Mouse (Mus musculus): ENCODE results near the gene Rrp1b. TPM values are rescaled to one million over a fixed set of nuclear protein-coding genes. Genes with fewer than 3 reads are reported as not detected.
"Not testable (repeated sequence)": the region's sequence is repeated elsewhere in the genome, so short reads cannot be mapped to it uniquely, and the experiment has no call there.

The Rrp1b gene
- polyA plus RNA-seq, 1 experiment: 23.5 TPM

GRCm38 (mm10) chr17:32083351-32083750 lies 47.5 kb downstream of the Rrp1b start:
- no peak for DNase-seq (ENCODE audit: extremely low spot score in 1 of 2, low spot score in 1 of 2)

GRCm38 (mm10) chr17:32087069-32087468 lies 51.2 kb downstream of the Rrp1b start:
- DNase-seq (ENCODE audit: extremely low spot score in 1 of 2, low spot score in 1 of 2): no peak

GRCm38 (mm10) chr17:32091032-32091363 lies 55.1 kb downstream of the Rrp1b start:
- DNase-seq (ENCODE audit: extremely low spot score in 1 of 2, low spot score in 1 of 2): no peak

GRCm38 (mm10) chr17:32091364-32092240 lies 55.7 kb downstream of the Rrp1b start:
- DNase-seq (ENCODE audit: extremely low spot score in 1 of 2, low spot score in 1 of 2): peak; percentile 73 to 87

GRCm38 (mm10) chr17:32092241-32092619 lies 56.3 kb downstream of the Rrp1b start:
- no peak for DNase-seq (ENCODE audit: extremely low spot score in 1 of 2, low spot score in 1 of 2)

GRCm38 (mm10) chr17:32092895-32093294 lies 57.0 kb downstream of the Rrp1b start:
- no peak for DNase-seq (ENCODE audit: extremely low spot score in 1 of 2, low spot score in 1 of 2)

GRCm38 (mm10) chr17:32097676-32098075 lies 61.8 kb downstream of the Rrp1b start:
- no peak for DNase-seq (ENCODE audit: extremely low spot score in 1 of 2, low spot score in 1 of 2)

GRCm38 (mm10) chr17:32098905-32099304 lies 63.0 kb downstream of the Rrp1b start:
- not testable (repeated sequence) for DNase-seq (ENCODE audit: extremely low spot score in 1 of 2, low spot score in 1 of 2)

GRCm38 (mm10) chr17:32099574-32099942 lies 63.7 kb downstream of the Rrp1b start:
- no peak for DNase-seq (ENCODE audit: extremely low spot score in 1 of 2, low spot score in 1 of 2)

- DNase-seq (ENCODE audit: extremely low spot score in 1 of 2, low spot score in 1 of 2): no peak
Measured at GRCm38 (mm10) chr17:32099943-32100586, 64.2 kb downstream of the Rrp1b start.

- no peak for DNase-seq (ENCODE audit: extremely low spot score in 1 of 2, low spot score in 1 of 2)
Measured at GRCm38 (mm10) chr17:32103054-32103453, 67.2 kb downstream of the Rrp1b start.

GRCm38 (mm10) chr17:32106358-32106757 lies 70.5 kb downstream of the Rrp1b start:
- DNase-seq (ENCODE audit: extremely low spot score in 1 of 2, low spot score in 1 of 2): no peak

- DNase-seq (ENCODE audit: extremely low spot score in 1 of 2, low spot score in 1 of 2): no peak
Measured at GRCm38 (mm10) chr17:32107877-32108276, 72.0 kb downstream of the Rrp1b start.

GRCm38 (mm10) chr17:32108320-32109011 lies 72.6 kb downstream of the Rrp1b start:
- DNase-seq (ENCODE audit: extremely low spot score in 1 of 2, low spot score in 1 of 2): not testable (repeated sequence)

- no peak for DNase-seq (ENCODE audit: extremely low spot score in 1 of 2, low spot score in 1 of 2)
Measured at GRCm38 (mm10) chr17:32109201-32109940, 73.5 kb downstream of the Rrp1b start.

- no peak for DNase-seq (ENCODE audit: extremely low spot score in 1 of 2, low spot score in 1 of 2)
Measured at GRCm38 (mm10) chr17:32110424-32110823, 74.5 kb downstream of the Rrp1b start.

GRCm38 (mm10) chr17:32110980-32111780 lies 75.3 kb downstream of the Rrp1b start:
- DNase-seq (ENCODE audit: extremely low spot score in 1 of 2, low spot score in 1 of 2): no peak
